Mouse (Mus musculus): ENCODE results near the gene Ms4a2. TPM values are rescaled to one million over a fixed set of nuclear protein-coding genes. Genes with fewer than 3 reads are reported as not detected.

The Ms4a2 gene
- polyA plus RNA-seq, 1 experiment: not detected

DNA sequence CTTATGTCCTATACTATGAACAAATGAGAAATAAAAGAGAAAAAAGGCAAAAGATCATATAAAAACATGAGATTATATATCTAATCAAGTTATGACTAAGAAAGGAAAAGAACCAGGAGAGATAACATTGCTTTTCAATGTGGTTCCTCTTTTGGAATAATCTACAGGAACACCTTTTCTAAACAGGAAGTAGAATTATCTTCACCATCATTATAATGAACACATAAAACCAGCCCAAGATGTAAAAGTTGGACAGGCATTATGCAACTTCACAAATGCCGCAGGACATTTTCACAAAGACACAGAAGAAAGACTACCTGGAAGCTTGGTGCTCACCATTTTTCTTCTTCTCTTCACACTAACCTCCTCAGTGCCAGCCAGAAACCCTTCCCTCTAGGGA, 10.4 kb downstream of the Ms4a2 start:
- Histone ChIP-seq H3K4me3 (ENCODE audit: insufficient read depth, low read depth, low read length) (no peak overlapping the region), H3K27ac (replicated peaks; ENCODE audit: low read depth, low read length) (no peak overlapping the region), H3K4me1 (ENCODE audit: control insufficient read depth, insufficient read depth, insufficient read length, low read length) (no peaks in the 10 kb centered on the region)

GRCm38 (mm10) chr19:11612293-11612692, 11.2 kb downstream of the Ms4a2 start:
- H3K4me1 ChIP-seq (ENCODE audit: control insufficient read depth, insufficient read depth, insufficient read length, low read length): no peaks in the 10 kb centered on the region
- H3K27ac ChIP-seq (replicated peaks; ENCODE audit: low read depth, low read length): no peak overlapping the region
- no peak overlapping the region for H3K4me3 ChIP-seq (ENCODE audit: insufficient read depth, low read depth, low read length)

DNA sequence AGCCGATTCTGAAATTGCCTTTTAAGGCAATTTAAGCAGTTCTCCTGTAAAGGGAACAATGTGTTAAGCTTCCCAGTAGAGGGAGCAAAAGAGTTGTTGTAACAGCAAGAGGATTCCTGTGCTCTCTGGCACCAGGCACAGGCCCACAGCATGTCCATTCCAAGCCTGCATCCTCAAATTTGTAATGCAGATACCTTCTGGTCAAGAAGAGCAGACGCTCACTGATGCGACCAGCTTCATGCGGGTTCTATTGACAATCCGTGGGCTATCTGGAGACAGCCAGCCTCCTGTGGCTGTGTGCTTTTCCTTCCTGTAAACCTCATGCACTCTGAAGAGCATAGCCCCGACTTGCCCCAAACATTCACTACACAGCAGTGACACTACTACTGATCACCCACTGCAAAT, 12.0 kb downstream of the Ms4a2 start:
- H3K4me3 ChIP-seq (ENCODE audit: insufficient read depth, low read depth, low read length): no peak overlapping the region
- H3K4me1 ChIP-seq (ENCODE audit: control insufficient read depth, insufficient read depth, insufficient read length, low read length): no peaks in the 10 kb centered on the region
- H3K27ac ChIP-seq (replicated peaks; ENCODE audit: low read depth, low read length): no peak overlapping the region

DNA sequence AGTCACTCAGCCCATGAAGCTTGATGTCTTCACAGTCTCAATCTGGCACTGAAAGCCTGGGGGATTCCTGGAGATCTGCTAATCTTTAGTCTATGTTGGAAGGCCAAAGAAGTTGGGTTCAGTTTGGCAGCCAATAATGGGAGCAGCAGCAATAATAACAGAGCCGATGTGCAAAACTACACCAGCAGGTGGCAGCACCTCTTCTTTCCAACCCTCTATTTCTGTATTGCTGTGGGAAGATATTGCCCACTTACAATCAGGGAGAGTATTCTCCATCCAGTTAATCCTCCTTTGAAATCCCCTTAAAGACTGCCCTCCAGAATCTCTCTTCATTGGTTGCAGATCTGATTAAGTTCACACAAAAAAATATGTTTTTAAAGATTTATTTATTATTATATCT, 15.3 kb downstream of the Ms4a2 start:
- H3K4me3 ChIP-seq (ENCODE audit: insufficient read depth, low read depth, low read length): no peak overlapping the region
- no peaks in the 10 kb centered on the region for H3K4me1 ChIP-seq (ENCODE audit: control insufficient read depth, insufficient read depth, insufficient read length, low read length)
- no peak overlapping the region for H3K27ac ChIP-seq (replicated peaks; ENCODE audit: low read depth, low read length)

DNA sequence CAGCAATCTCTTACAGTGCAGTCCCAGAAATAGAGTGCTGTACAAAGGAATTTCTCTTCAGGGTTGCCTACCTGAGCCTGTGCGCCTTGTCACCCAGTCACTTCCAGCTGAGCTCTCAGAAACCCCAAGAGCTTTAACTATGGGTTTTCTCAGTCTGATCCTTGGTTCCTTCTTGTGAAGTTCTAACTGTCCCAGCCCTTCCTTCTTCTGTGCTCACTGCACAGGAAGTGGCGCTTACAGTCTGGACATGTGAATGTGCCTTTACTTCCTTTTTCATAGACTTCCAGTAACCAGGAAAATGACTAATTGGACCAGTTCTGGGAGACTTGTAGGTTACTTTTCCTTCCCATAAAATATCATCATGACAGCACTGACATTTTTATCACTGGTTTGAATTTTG, 18.9 kb downstream of the Ms4a2 start, which contains the start of gene Ms4a6d:
Gene Ms4a6d, minus strand, starts transcription at position 247 of the 400 bp plus-strand sequence.
- Histone ChIP-seq H3K4me3 (ENCODE audit: insufficient read depth, low read depth, low read length) (peak within 1 kb of the TSS; percentile 37), H3K27ac (replicated peaks; ENCODE audit: low read depth, low read length) (peak within 1 kb of the TSS; percentile 67), H3K4me1 (ENCODE audit: control insufficient read depth, insufficient read depth, insufficient read length, low read length) (no peaks in the 10 kb centered on the region)

GRCm38 (mm10) chr19:11602026-11602425, 21.5 kb downstream of the Ms4a2 start:
- no peak overlapping the region for H3K4me3 ChIP-seq (ENCODE audit: insufficient read depth, low read depth, low read length)
- no peak overlapping the region for H3K27ac ChIP-seq (replicated peaks; ENCODE audit: low read depth, low read length)
- H3K4me1 ChIP-seq (ENCODE audit: control insufficient read depth, insufficient read depth, insufficient read length, low read length): no peaks in the 10 kb centered on the region

GRCm38 (mm10) chr19:11601349-11601748, 22.2 kb downstream of the Ms4a2 start:
- Histone ChIP-seq H3K4me3 (ENCODE audit: insufficient read depth, low read depth, low read length) (no peak overlapping the region), H3K27ac (replicated peaks; ENCODE audit: low read depth, low read length) (no peak overlapping the region), H3K4me1 (ENCODE audit: control insufficient read depth, insufficient read depth, insufficient read length, low read length) (no peaks in the 10 kb centered on the region)

DNA sequence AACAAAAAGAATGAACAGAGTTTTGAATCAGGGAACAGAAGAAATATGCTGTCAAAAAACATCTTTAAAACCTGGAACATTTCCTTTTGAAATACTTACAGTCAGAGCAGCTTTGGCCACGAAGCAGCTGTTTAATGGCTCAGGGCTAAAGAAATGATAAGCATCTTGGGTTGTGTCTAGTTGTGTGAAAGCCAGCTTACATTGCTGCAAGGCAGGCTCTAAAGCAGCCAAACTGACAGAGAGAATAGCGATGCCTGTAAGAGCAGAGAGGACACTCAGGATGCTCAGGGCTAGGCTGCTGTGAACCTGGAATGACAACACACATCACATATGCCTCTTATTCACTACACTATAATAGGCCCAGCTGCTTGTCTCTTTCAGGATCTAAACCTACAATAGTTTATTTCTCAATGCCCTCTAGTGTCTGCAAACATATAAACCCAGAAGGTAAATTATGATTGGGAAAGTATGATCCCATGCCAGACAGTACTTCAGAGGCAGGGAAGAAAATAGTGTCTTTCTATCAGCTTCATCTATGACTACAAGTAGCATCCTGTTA, 33.5 kb downstream of the Ms4a2 start:
- Histone ChIP-seq H3K27ac (replicated peaks; ENCODE audit: low read depth, low read length) (no peak overlapping the region), H3K4me1 (ENCODE audit: control insufficient read depth, insufficient read depth, insufficient read length, low read length) (no peaks in the 10 kb centered on the region), H3K4me3 (ENCODE audit: insufficient read depth, low read depth, low read length) (no peak overlapping the region)

GRCm38 (mm10) chr19:11589205-11589604, 34.3 kb downstream of the Ms4a2 start:
- H3K27ac ChIP-seq (replicated peaks; ENCODE audit: low read depth, low read length): no peak overlapping the region
- H3K4me3 ChIP-seq (ENCODE audit: insufficient read depth, low read depth, low read length): no peak overlapping the region
- H3K4me1 ChIP-seq (ENCODE audit: control insufficient read depth, insufficient read depth, insufficient read length, low read length): no peaks in the 10 kb centered on the region

GRCm38 (mm10) chr19:11574965-11575364, 48.6 kb downstream of the Ms4a2 start:
- Histone ChIP-seq H3K4me3 (ENCODE audit: insufficient read depth, low read depth, low read length) (no peak overlapping the region), H3K4me1 (ENCODE audit: control insufficient read depth, insufficient read depth, insufficient read length, low read length) (no peaks in the 10 kb centered on the region), H3K27ac (replicated peaks; ENCODE audit: low read depth, low read length) (no peak overlapping the region)

Other genes with a start within 250 kb of the Ms4a2 start
- gene Ms4a4a, start 248.2 kb downstream of the Ms4a2 start, polyA plus RNA-seq (2012; ENCODE audit: insufficient read depth, insufficient read length, missing spikeins): 2.3 TPM in 1 of 2 replicates, not detected in the other
- 0.71 TPM in 1 of 2 replicates, not detected in the other for gene Ms4a4c, start 218.9 kb downstream of the Ms4a2 start, polyA plus RNA-seq (2012; ENCODE audit: insufficient read depth, insufficient read length, missing spikeins)
- not detected in 2 replicates for gene Ms4a4b, start 180.2 kb downstream of the Ms4a2 start, polyA plus RNA-seq (2012; ENCODE audit: insufficient read depth, insufficient read length, missing spikeins)
- gene Ms4a6c, start 154.4 kb downstream of the Ms4a2 start, polyA plus RNA-seq (2012; ENCODE audit: insufficient read depth, insufficient read length, missing spikeins): 2.7 and 3.9 TPM in 2 replicates
- not detected in 2 replicates for gene Gm8369, start 137.8 kb downstream of the Ms4a2 start, polyA plus RNA-seq (2012; ENCODE audit: insufficient read depth, insufficient read length, missing spikeins)
- 3.9 and 4.5 TPM in 2 replicates for gene Ms4a6b, start 107.2 kb downstream of the Ms4a2 start, polyA plus RNA-seq (2012; ENCODE audit: insufficient read depth, insufficient read length, missing spikeins)
- gene Ms4a4d, start 86.9 kb downstream of the Ms4a2 start, polyA plus RNA-seq (2012; ENCODE audit: insufficient read depth, insufficient read length, missing spikeins): 5.7 and 7.2 TPM in 2 replicates
- 2.8 and 7.0 TPM in 2 replicates for gene Ms4a6d, start 18.9 kb downstream of the Ms4a2 start, polyA plus RNA-seq (2012; ENCODE audit: insufficient read depth, insufficient read length, missing spikeins)
- gene Ms4a3, start 17.1 kb upstream of the Ms4a2 start, polyA plus RNA-seq (2012; ENCODE audit: insufficient read depth, insufficient read length, missing spikeins): not detected in 2 replicates
- gene Oosp2, start 36.8 kb upstream of the Ms4a2 start, polyA plus RNA-seq (2012; ENCODE audit: insufficient read depth, insufficient read length, missing spikeins): not detected in 2 replicates
- not detected in 2 replicates for gene Oosp1, start 67.4 kb upstream of the Ms4a2 start, polyA plus RNA-seq (2012; ENCODE audit: insufficient read depth, insufficient read length, missing spikeins)
- gene Oosp3, start 73.3 kb upstream of the Ms4a2 start, polyA plus RNA-seq (2012; ENCODE audit: insufficient read depth, insufficient read length, missing spikeins): not detected in 2 replicates
- gene Gif, start 123.8 kb upstream of the Ms4a2 start, polyA plus RNA-seq (2012; ENCODE audit: insufficient read depth, insufficient read length, missing spikeins): not detected in 2 replicates
- 113 and 132 TPM in 2 replicates for gene Mrpl16, start 146.7 kb upstream of the Ms4a2 start, polyA plus RNA-seq (2012; ENCODE audit: insufficient read depth, insufficient read length, missing spikeins)
- gene Stx3, start 195.7 kb upstream of the Ms4a2 start, polyA plus RNA-seq (2012; ENCODE audit: insufficient read depth, insufficient read length, missing spikeins): 1.2 and 2.1 TPM in 2 replicates
- not detected in 2 replicates for gene Olfr1417, start 215.5 kb upstream of the Ms4a2 start, polyA plus RNA-seq (2012; ENCODE audit: insufficient read depth, insufficient read length, missing spikeins)
- not detected in 2 replicates for gene Olfr1418, start 237.3 kb upstream of the Ms4a2 start, polyA plus RNA-seq (2012; ENCODE audit: insufficient read depth, insufficient read length, missing spikeins)